ENCODE assay signal across 20 mouse cellular contexts in the genomic region with DNA sequence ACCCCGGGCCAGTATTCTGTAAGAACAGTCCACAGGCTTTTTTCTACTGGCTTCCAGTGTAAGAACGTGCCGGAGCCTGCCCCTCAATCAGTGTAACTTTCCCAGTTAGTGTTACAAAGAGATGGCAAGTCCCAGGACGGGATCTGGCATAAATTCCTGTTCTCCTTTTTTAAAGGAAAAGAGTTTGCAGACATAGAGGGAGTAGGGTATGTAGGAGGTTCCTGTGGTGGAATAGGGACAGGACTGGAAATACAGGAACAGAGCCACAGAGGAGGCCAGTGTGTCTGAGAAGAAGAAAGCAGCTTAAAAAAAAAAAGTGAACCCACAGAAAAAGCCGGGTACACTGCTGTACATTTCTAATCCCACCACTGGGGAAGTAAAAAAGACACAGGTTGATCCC. TPM values are rescaled to one million over a fixed set of nuclear protein-coding genes. Genes with fewer than 3 reads are reported as not detected.
DNase-seq lines count a peak whose midpoint lies in the region; ATAC-seq lines count a peak whose summit lies in the region.
"Had no signal": no experiment of that assay in that cellular context is flagged by ENCODE, and none has a peak within 500 bp of the region (broad histone marks: within the 10 kb centered on the region; RNA-seq: fewer than 3 reads in every experiment).

No protein-coding gene starts in this region.

- intact Hi-C loops in left cerebral cortex, postnatal 10 days (cut with DNase I): no loop called here

- no peak overlapping the region for H3K9ac ChIP-seq in embryonic facial prominence, embryonic 13.5 days
- no peak overlapping the region for H3K9ac ChIP-seq in stomach, embryonic 15.5 days
- H3K9ac ChIP-seq: hindbrain, embryonic 13.5 days; intestine, embryonic 15.5 days had no signal

- H3K27ac ChIP-seq in embryonic facial prominence, embryonic 13.5 days: peak overlapping the region; percentile 33
- H3K27ac ChIP-seq in stomach, embryonic 15.5 days: peak overlapping the region; percentile 38; the same call in 1 of the 2 replicates
- H3K27ac ChIP-seq: forebrain, embryonic 10.5 days; heart, embryonic 10.5 days; hindbrain, embryonic 13.5 days; intestine, embryonic 15.5 days had no signal

- H3K9me3 ChIP-seq in embryonic facial prominence, embryonic 13.5 days: no peaks in the 10 kb centered on the region
- H3K9me3 ChIP-seq in stomach, embryonic 15.5 days: no peaks in the 10 kb centered on the region
- H3K9me3 ChIP-seq: forebrain, embryonic 10.5 days; heart, embryonic 10.5 days; hindbrain, embryonic 13.5 days; intestine, embryonic 15.5 days had no signal

- peak; percentile 56 for ATAC-seq in frontal cortex, adult (ENCODE audit: low TSS enrichment)
- ATAC-seq in embryonic facial prominence, embryonic 13.5 days (ENCODE audit: insufficient number of reproducible peaks, insufficient read depth, low FRiP score, low TSS enrichment, low read depth): no peak
- no peak for ATAC-seq in stomach, embryonic 15.5 days (ENCODE audit: insufficient read depth, low FRiP score, low read depth)
- ATAC-seq: forebrain, embryonic 14.5 days; intestine, embryonic 15.5 days had no signal

- H3K4me1 ChIP-seq in embryonic facial prominence, embryonic 13.5 days: peaks cover 58% of the 10 kb centered on the region
- peaks cover 12% of the 10 kb centered on the region; the same call in 1 of the 2 replicates for H3K4me1 ChIP-seq in stomach, embryonic 15.5 days

- H3K4me3 ChIP-seq in embryonic facial prominence, embryonic 13.5 days: no peak overlapping the region
- H3K4me3 ChIP-seq in stomach, embryonic 15.5 days (replicated peaks): no peak overlapping the region
- H3K4me3 ChIP-seq: forebrain, embryonic 10.5 days; heart, embryonic 10.5 days; hindbrain, embryonic 13.5 days; intestine, embryonic 15.5 days had no signal

- H3K27me3 ChIP-seq in embryonic facial prominence, embryonic 13.5 days: no peaks in the 10 kb centered on the region
- H3K27me3 ChIP-seq in stomach, embryonic 15.5 days (replicated peaks): no peaks in the 10 kb centered on the region
- H3K27me3 ChIP-seq: hindbrain, embryonic 13.5 days; intestine, embryonic 15.5 days had no signal

- DNase-seq in frontal cortex, postnatal 10 days (ENCODE audit: low spot score in 2 of 2): no peak
- peak; percentile 43 for DNase-seq in fat pad, adult 2 months (ENCODE audit: extremely low read depth, low read depth, low spot score)
- no peak for DNase-seq in thymus, postnatal 0 days (ENCODE audit: low spot score)
- DNase-seq in left cerebral cortex, postnatal 10 days (ENCODE audit: extremely low spot score in 1 of 2, low spot score in 2 of 2): no peak
- DNase-seq in spleen, adult 12 weeks (ENCODE audit: low spot score): no peak
- DNase-seq: adrenal gland, postnatal 10 days; cerebellum, adult 11-12 months; cerebellum, adult 9-10 months; cerebellum, postnatal 25 days; gastrocnemius, postnatal 10 days; heart, adult 18-20 months; heart, postnatal 10 days had no signal

- WGBS in embryonic facial prominence, embryonic 13.5 days: 54% methylated on average over 5 of the region's 5 CpGs
- 67% methylated on average over 5 of the region's 5 CpGs for WGBS in stomach, embryonic 15.5 days

- no peak overlapping the region for H3K4me2 ChIP-seq in embryonic facial prominence, embryonic 13.5 days
- no peak overlapping the region for H3K4me2 ChIP-seq in stomach, embryonic 15.5 days
- H3K4me2 ChIP-seq: hindbrain, embryonic 13.5 days; intestine, embryonic 15.5 days had no signal

- H3K36me3 ChIP-seq in embryonic facial prominence, embryonic 13.5 days: peaks cover 6% of the 10 kb centered on the region
- no peaks in the 10 kb centered on the region for H3K36me3 ChIP-seq in stomach, embryonic 15.5 days
- H3K36me3 ChIP-seq: heart, embryonic 10.5 days; intestine, embryonic 15.5 days had no signal

RNA-seq across cellular contexts. Expression of a gene that starts 52.3 kb away (rescaled TPM):
- 7.7 and 8.3 TPM in 2 replicates for polyA plus RNA-seq in embryonic facial prominence, embryonic 13.5 days (2015; fragmentation: Nextera tagmentation; extraction: Ambion mirVana)
- 3.5 and 3.8 TPM in 2 replicates for polyA plus RNA-seq in stomach, embryonic 15.5 days (2015; fragmentation: Nextera tagmentation; extraction: Ambion mirVana)
- 0.24 and 0.35 TPM in 2 replicates for polyA plus RNA-seq in thymus, postnatal 0 days (2015; fragmentation: Nextera tagmentation; extraction: Ambion mirVana)
- total RNA-seq in left cerebral cortex, postnatal 10 days (2021): 10 to 100 TPM; 36.6 to 37.1 TPM
